Mouse (Mus musculus): ENCODE measurements at regions not wholly inside any gene's neighbourhood (a gene's known extent, or its start where the extent isn't known, plus 50 kb on each side); places are given as distances from the start of the nearest gene placed in this dataset.

GRCm38 (mm10) chr10:19485537-19486135 lies 106.1 kb upstream of the Ifngr1 start:
- Histone ChIP-seq H3K27me3 (ENCODE audit: control insufficient read depth, insufficient read depth, low read length) (peaks cover 88% of the 10 kb centered on the region), H3K4me2 (replicated peaks) (no peak overlapping the region; the same call in 1 of the 2 replicates), H3K4me3 (replicated peaks; ENCODE audit: low read length) (no peak overlapping the region), H3K36me3 (replicated peaks; ENCODE audit: control insufficient read depth, insufficient read depth) (no peaks in the 10 kb centered on the region), H3K4me1 (replicated peaks; ENCODE audit: control insufficient read depth, insufficient read depth, low read length) (no peaks in the 10 kb centered on the region), H3K9me3 (ENCODE audit: control insufficient read depth, low read length) (no peaks in the 10 kb centered on the region), H3K9ac (no peak overlapping the region), H3K27ac (no peak overlapping the region)
- 20% methylated on average over 15 of the region's 15 CpGs for WGBS
- ATAC-seq (ENCODE audit: low FRiP score): no peak
- DNase-seq (ENCODE audit: low spot score): no peak

- WGBS: 15% methylated on average over 8 of the region's 8 CpGs
- peaks cover 93% of the 10 kb centered on the region for H3K27me3 ChIP-seq (ENCODE audit: control insufficient read depth, insufficient read depth, low read length)
- no peak overlapping the region for H3K9ac ChIP-seq
These were observed 101.2 kb upstream of the Ifngr1 start for GRCm38 (mm10) chr10:19490500-19490899.

GRCm38 (mm10) chr10:19491513-19492380 lies 100.0 kb upstream of the Ifngr1 start:
- Histone ChIP-seq H3K9me3 (ENCODE audit: control insufficient read depth, low read length) (no peaks in the 10 kb centered on the region), H3K4me1 (replicated peaks; ENCODE audit: control insufficient read depth, insufficient read depth, low read length) (no peaks in the 10 kb centered on the region), H3K4me3 (replicated peaks; ENCODE audit: low read length) (no peak overlapping the region), H3K36me3 (replicated peaks; ENCODE audit: control insufficient read depth, insufficient read depth) (no peaks in the 10 kb centered on the region), H3K27me3 (ENCODE audit: control insufficient read depth, insufficient read depth, low read length) (peaks cover 85% of the 10 kb centered on the region), H3K27ac (no peak overlapping the region), H3K4me2 (replicated peaks) (no peak overlapping the region), H3K9ac (no peak overlapping the region)
- WGBS: 60% methylated on average over 21 of the region's 21 CpGs
- DNase-seq (ENCODE audit: low spot score): no peak
- ATAC-seq (ENCODE audit: low FRiP score): no peak

More at GRCm38 (mm10) chr10:19490500-19490899, 101.2 kb upstream of the Ifngr1 start:
- no peaks in the 10 kb centered on the region for H3K36me3 ChIP-seq (replicated peaks; ENCODE audit: control insufficient read depth, insufficient read depth)
- DNase-seq (ENCODE audit: low spot score) (no peak), ATAC-seq (ENCODE audit: low FRiP score) (no peak)
- H3K4me3 ChIP-seq (replicated peaks; ENCODE audit: low read length): no peak overlapping the region
- no peak overlapping the region for H3K27ac ChIP-seq
- H3K9me3 ChIP-seq (ENCODE audit: control insufficient read depth, low read length): no peaks in the 10 kb centered on the region
- H3K4me1 ChIP-seq (replicated peaks; ENCODE audit: control insufficient read depth, insufficient read depth, low read length): no peaks in the 10 kb centered on the region
- no peak overlapping the region for H3K4me2 ChIP-seq (replicated peaks)

GRCm38 (mm10) chr10:19494461-19495105 lies 97.2 kb upstream of the Ifngr1 start:
- no peak for ATAC-seq (ENCODE audit: low FRiP score)
- Histone ChIP-seq H3K36me3 (replicated peaks; ENCODE audit: control insufficient read depth, insufficient read depth) (no peaks in the 10 kb centered on the region), H3K27ac (no peak overlapping the region), H3K4me1 (replicated peaks; ENCODE audit: control insufficient read depth, insufficient read depth, low read length) (no peaks in the 10 kb centered on the region), H3K9ac (no peak overlapping the region), H3K4me2 (replicated peaks) (no peak overlapping the region), H3K4me3 (replicated peaks; ENCODE audit: low read length) (no peak overlapping the region), H3K9me3 (ENCODE audit: control insufficient read depth, low read length) (no peaks in the 10 kb centered on the region), H3K27me3 (ENCODE audit: control insufficient read depth, insufficient read depth, low read length) (peaks cover 56% of the 10 kb centered on the region)
- DNase-seq (ENCODE audit: low spot score): no peak
- WGBS: 34% methylated on average over 9 of the region's 9 CpGs

GRCm38 (mm10) chr10:19498112-19498511 lies 93.6 kb upstream of the Ifngr1 start:
- H3K9me3 ChIP-seq (ENCODE audit: control insufficient read depth, low read length): no peaks in the 10 kb centered on the region
- no peak overlapping the region for H3K4me3 ChIP-seq (replicated peaks; ENCODE audit: low read length)
- H3K27me3 ChIP-seq (ENCODE audit: control insufficient read depth, insufficient read depth, low read length): peaks cover 22% of the 10 kb centered on the region
- H3K9ac ChIP-seq: no peak overlapping the region
- no peaks in the 10 kb centered on the region for H3K36me3 ChIP-seq (replicated peaks; ENCODE audit: control insufficient read depth, insufficient read depth)
- H3K27ac ChIP-seq: no peak overlapping the region
- H3K4me2 ChIP-seq (replicated peaks): no peak overlapping the region
- DNase-seq (ENCODE audit: low spot score) (no peak), ATAC-seq (ENCODE audit: low FRiP score) (no peak)
- no peaks in the 10 kb centered on the region for H3K4me1 ChIP-seq (replicated peaks; ENCODE audit: control insufficient read depth, insufficient read depth, low read length)
- 87% methylated on average over 4 of the region's 4 CpGs for WGBS

GRCm38 (mm10) chr10:19502874-19503273 lies 88.9 kb upstream of the Ifngr1 start:
- WGBS: 91% methylated on average over 4 of the region's 4 CpGs
- ATAC-seq (ENCODE audit: low FRiP score): no peak
- Histone ChIP-seq H3K9me3 (ENCODE audit: control insufficient read depth, low read length) (no peaks in the 10 kb centered on the region), H3K27ac (no peak overlapping the region), H3K36me3 (replicated peaks; ENCODE audit: control insufficient read depth, insufficient read depth) (no peaks in the 10 kb centered on the region), H3K4me1 (replicated peaks; ENCODE audit: control insufficient read depth, insufficient read depth, low read length) (no peaks in the 10 kb centered on the region), H3K4me3 (replicated peaks; ENCODE audit: low read length) (no peak overlapping the region), H3K27me3 (ENCODE audit: control insufficient read depth, insufficient read depth, low read length) (no peaks in the 10 kb centered on the region), H3K4me2 (replicated peaks) (no peak overlapping the region), H3K9ac (no peak overlapping the region)
- DNase-seq (ENCODE audit: low spot score): no peak

- H3K27me3 ChIP-seq (ENCODE audit: control insufficient read depth, insufficient read depth, low read length): no peaks in the 10 kb centered on the region
- no peak overlapping the region for H3K4me3 ChIP-seq (replicated peaks; ENCODE audit: low read length)
- DNase-seq (ENCODE audit: low spot score) (no peak), ATAC-seq (ENCODE audit: low FRiP score) (no peak)
- no peaks in the 10 kb centered on the region for H3K9me3 ChIP-seq (ENCODE audit: control insufficient read depth, low read length)
- H3K27ac ChIP-seq: no peak overlapping the region
- 68% methylated on average over 8 of the region's 8 CpGs for WGBS
- no peak overlapping the region for H3K4me2 ChIP-seq (replicated peaks)
- no peak overlapping the region for H3K9ac ChIP-seq
- no peaks in the 10 kb centered on the region for H3K36me3 ChIP-seq (replicated peaks; ENCODE audit: control insufficient read depth, insufficient read depth)
- no peaks in the 10 kb centered on the region for H3K4me1 ChIP-seq (replicated peaks; ENCODE audit: control insufficient read depth, insufficient read depth, low read length)
These were observed 87.6 kb upstream of the Ifngr1 start for GRCm38 (mm10) chr10:19503846-19504765.

- H3K36me3 ChIP-seq (replicated peaks; ENCODE audit: control insufficient read depth, insufficient read depth): no peaks in the 10 kb centered on the region
- H3K9ac ChIP-seq: no peak overlapping the region
- H3K27me3 ChIP-seq (ENCODE audit: control insufficient read depth, insufficient read depth, low read length): no peaks in the 10 kb centered on the region
- no peaks in the 10 kb centered on the region for H3K4me1 ChIP-seq (replicated peaks; ENCODE audit: control insufficient read depth, insufficient read depth, low read length)
- no peak for ATAC-seq (ENCODE audit: low FRiP score)
- H3K4me3 ChIP-seq (replicated peaks; ENCODE audit: low read length): no peak overlapping the region
- no peak for DNase-seq (ENCODE audit: low spot score)
- H3K27ac ChIP-seq: no peak overlapping the region
- 100% methylated on average over 1 of the region's 1 CpGs for WGBS
- no peaks in the 10 kb centered on the region for H3K9me3 ChIP-seq (ENCODE audit: control insufficient read depth, low read length)
- H3K4me2 ChIP-seq (replicated peaks): no peak overlapping the region
These were observed 86.6 kb upstream of the Ifngr1 start for GRCm38 (mm10) chr10:19505174-19505573.

All from hindbrain, embryonic 14.5 days (tissue).